Mouse (Mus musculus): ENCODE data around the gene Gm5414.

Gene Gm5414

GRCm38 (mm10) chr15:101627884-101628283, at the start of gene Gm5414:
Gm5414 (minus strand) TSS chr15:101628188.
- no peak for DNase-seq (ENCODE audit: low read depth, low spot score)

GRCm38 (mm10) chr15:101675978-101676377, 48.0 kb upstream of the Gm5414 start:
- no peak for DNase-seq (ENCODE audit: low read depth, low spot score)

- no peak for DNase-seq (ENCODE audit: low read depth, low spot score)
Measured at GRCm38 (mm10) chr15:101652736-101653265, 24.8 kb upstream of the Gm5414 start.

GRCm38 (mm10) chr15:101647280-101647679, 19.3 kb upstream of the Gm5414 start, which contains the start of gene Gm5478:
Gm5478 (minus strand) TSS chr15:101647380.
- DNase-seq (ENCODE audit: low read depth, low spot score) = no peak

- DNase-seq (ENCODE audit: low read depth, low spot score) = no peak
Measured at GRCm38 (mm10) chr15:101599123-101599522, 28.9 kb downstream of the Gm5414 start.

GRCm38 (mm10) chr15:101588216-101588615, 39.8 kb downstream of the Gm5414 start:
- DNase-seq (ENCODE audit: low read depth, low spot score) = no peak

GRCm38 (mm10) chr15:101584456-101584855, 43.5 kb downstream of the Gm5414 start:
- no peak for DNase-seq (ENCODE audit: low read depth, low spot score)

GRCm38 (mm10) chr15:101583211-101583965, 44.6 kb downstream of the Gm5414 start:
- DNase-seq (ENCODE audit: low read depth, low spot score) = no peak

- no peak for DNase-seq (ENCODE audit: low read depth, low spot score)
Measured at GRCm38 (mm10) chr15:101581701-101582100, 46.3 kb downstream of the Gm5414 start.

- no peak for DNase-seq (ENCODE audit: low read depth, low spot score)
Measured at GRCm38 (mm10) chr15:101575506-101575905, 52.5 kb downstream of the Gm5414 start.

All from retina, adult 2 months (tissue).